Mouse (Mus musculus): ENCODE measurements at regions not wholly inside any gene's neighbourhood (a gene's known extent, or its start where the extent isn't known, plus 50 kb on each side); places are given as distances from the start of the nearest gene placed in this dataset.

GRCm38 (mm10) chr4:9094076-9094475 is 855.2 kb upstream of the Car8 start:
- no peak for DNase-seq (ENCODE audit: low read depth, low spot score)

GRCm38 (mm10) chr4:9083526-9083925 is 844.7 kb upstream of the Car8 start:
- no peak for DNase-seq (ENCODE audit: low read depth, low spot score)

- peak; percentile 79 for DNase-seq (ENCODE audit: low read depth, low spot score)
Measured at GRCm38 (mm10) chr4:9081701-9082562, 843.1 kb upstream of the Car8 start.

GRCm38 (mm10) chr4:9080821-9081493 is 842.1 kb upstream of the Car8 start:
- no peak for DNase-seq (ENCODE audit: low read depth, low spot score)

- DNase-seq (ENCODE audit: low read depth, low spot score), result no peak
Measured at GRCm38 (mm10) chr4:9079828-9080245, 841.0 kb upstream of the Car8 start.

- DNase-seq (ENCODE audit: low read depth, low spot score), result no peak
Measured at GRCm38 (mm10) chr4:9074447-9074846, 835.6 kb upstream of the Car8 start.

GRCm38 (mm10) chr4:9073736-9074428 is 835.0 kb upstream of the Car8 start:
- peak; percentile 82 for DNase-seq (ENCODE audit: low read depth, low spot score)

GRCm38 (mm10) chr4:9072321-9072720 is 833.5 kb upstream of the Car8 start:
- no peak for DNase-seq (ENCODE audit: low read depth, low spot score)

GRCm38 (mm10) chr4:9067874-9068273 is 829.0 kb upstream of the Car8 start:
- DNase-seq (ENCODE audit: low read depth, low spot score), result peak; percentile 26

GRCm38 (mm10) chr4:9065981-9066815 is 827.4 kb upstream of the Car8 start:
- peak; percentile 49 for DNase-seq (ENCODE audit: low read depth, low spot score)

GRCm38 (mm10) chr4:9061941-9062340 is 823.1 kb upstream of the Car8 start:
- no peak for DNase-seq (ENCODE audit: low read depth, low spot score)

- DNase-seq (ENCODE audit: low read depth, low spot score), result peak; percentile 12
Measured at GRCm38 (mm10) chr4:9060221-9060620, 821.4 kb upstream of the Car8 start.

- DNase-seq (ENCODE audit: low read depth, low spot score), result no peak
Measured at GRCm38 (mm10) chr4:9057676-9058075, 818.8 kb upstream of the Car8 start.

- peak; percentile 43 for DNase-seq (ENCODE audit: low read depth, low spot score)
Measured at GRCm38 (mm10) chr4:9057113-9057512, 818.3 kb upstream of the Car8 start.

- DNase-seq (ENCODE audit: low read depth, low spot score), result peak; percentile 67
Measured at GRCm38 (mm10) chr4:9055876-9056275, 817.0 kb upstream of the Car8 start.

- no peak for DNase-seq (ENCODE audit: low read depth, low spot score)
Measured at GRCm38 (mm10) chr4:9055266-9055820, 816.5 kb upstream of the Car8 start.

GRCm38 (mm10) chr4:9048817-9049216 is 810.0 kb upstream of the Car8 start:
- no peak for DNase-seq (ENCODE audit: low read depth, low spot score)

- no peak for DNase-seq (ENCODE audit: low read depth, low spot score)
Measured at GRCm38 (mm10) chr4:9047151-9047550, 808.3 kb upstream of the Car8 start.

- DNase-seq (ENCODE audit: low read depth, low spot score), result peak; percentile 52
Measured at GRCm38 (mm10) chr4:9046436-9046835, 807.6 kb upstream of the Car8 start.

- DNase-seq (ENCODE audit: low read depth, low spot score), result peak; percentile 73
Measured at GRCm38 (mm10) chr4:9046030-9046429, 807.2 kb upstream of the Car8 start.

- no peak for DNase-seq (ENCODE audit: low read depth, low spot score)
Measured at GRCm38 (mm10) chr4:9036005-9036404, 797.2 kb upstream of the Car8 start.
